Mouse (Mus musculus) liver, adult 2 months (tissue): ENCODE results near the gene Dock9. TPM values are rescaled to one million over a fixed set of nuclear protein-coding genes. Genes with fewer than 3 reads are reported as not detected.
A peak's percentile ranks its signal among the peaks of the same experiment; 100 is the strongest.

Experiments used
- DNase-seq: peaks from one replicate; pipeline ENCODE4 v3.0.0-alpha.2; 2011; ENCODE audit warnings: low read depth, low spot score; ENCODE audit errors: extremely low read depth
- H3K27ac ChIP-seq: fragments of 200-500 bp; replicated peaks from 2 replicates; pipeline ENCODE4 v1.5.1; 2012; ENCODE audit warnings: low read depth, mild to moderate bottlenecking, control low read depth, inconsistent platforms, low read length; ENCODE audit not compliant: insufficient read depth
- H3K27me3 ChIP-seq: fragments of 200-500 bp; 2 replicates; pipeline ENCODE4 v1.6.1; 2012; ENCODE audit warnings: mild to moderate bottlenecking, moderate library complexity, low read length, inconsistent platforms; ENCODE audit not compliant: control insufficient read depth, insufficient read depth
- H3K36me3 ChIP-seq: fragments of 200-500 bp; 2 replicates; pipeline ENCODE4 v1.6.1; 2012; ENCODE audit warnings: low read length, inconsistent platforms; ENCODE audit not compliant: control insufficient read depth, insufficient read depth
- H3K4me1 ChIP-seq: fragments of 200-500 bp; 2 replicates; pipeline ENCODE4 v1.6.1; 2011; ENCODE audit warnings: low read length; ENCODE audit not compliant: control insufficient read depth, insufficient read depth
- H3K4me3 ChIP-seq: fragments of 200-500 bp; 2 replicates; pipeline ENCODE4 v1.5.1; 2011; ENCODE audit warnings: low read depth, mild to moderate bottlenecking, control low read depth, low read length, moderate library complexity; ENCODE audit not compliant: insufficient read depth
- H3K79me2 ChIP-seq: fragments of 200-500 bp; 2 replicates; pipeline ENCODE4 v1.6.1; 2012; ENCODE audit warnings: inconsistent platforms, mild to moderate bottlenecking, low read length, moderate library complexity; ENCODE audit not compliant: control insufficient read depth, insufficient read depth
- H3K9ac ChIP-seq: fragments of 200-500 bp; 2 replicates; pipeline ENCODE4 v1.6.1; 2012; ENCODE audit warnings: low read depth, mild to moderate bottlenecking, control low read depth, inconsistent platforms, low read length
- CTCF ChIP-seq: fragments of 200-500 bp; IDR thresholded peaks from 2 replicates; pipeline ENCODE4 v1.5.1; 2011; ENCODE audit warnings: low read depth, low read length, control low read depth
- POLR2A ChIP-seq: fragments of 200-500 bp; IDR thresholded peaks from 2 replicates; pipeline ENCODE4 v1.6.1; 2011; ENCODE audit warnings: low read length, control low read depth; ENCODE audit not compliant: insufficient read depth; ENCODE audit errors: extremely low read depth
- WGBS: fragments of 180-500 bp; shearing (Covaris S2); methylation state at CpG from one replicate; pipeline ENCODE4 v1.1.7; 2018; 5-methylcytosine and 5-hydroxymethylcytosine counted together
- polyA plus RNA-seq: library from polyadenylated mRNA; depleted of rRNA; stranded (reverse); fragments of >200 nt; gene quantifications from 2 replicates; pipeline ENCODE4 v1.2.3, GENCODE M21; 2012
- total RNA-seq: library from RNA; depleted of rRNA; stranded (reverse); fragments of >200 nt; gene quantifications from 2 replicates; pipeline ENCODE4 v1.2.3, GENCODE M21; 2014

Gene Dock9
- total and polyA plus RNA-seq, 2 experiments: 3.8 to 11.4 TPM

- Histone ChIP-seq H3K27me3 (no peaks in the 10 kb centered on the region), H3K4me3 (no peak overlapping the region), H3K9ac (no peak overlapping the region), H3K4me1 (0 out of 2 replicates have a peak, but pooled peaks cover under 1% of the 10 kb centered on the region), H3K27ac (no peak overlapping the region), H3K36me3 (no peaks in the 10 kb centered on the region), H3K79me2 (0 out of 2 replicates have a peak, but pooled peaks cover 2% of the 10 kb centered on the region)
- WGBS: 74% methylated on average over 1 of the region's 1 CpGs
- DNase-seq: no peak
- TF ChIP-seq CTCF: no peak
- no peak for TF ChIP-seq POLR2A
Measured at GRCm38 (mm10) chr14:121700013-121700412, 97.6 kb downstream of the Dock9 start.

- Histone ChIP-seq H3K36me3 (no peaks in the 10 kb centered on the region), H3K4me1 (0 out of 2 replicates have a peak, but pooled peaks cover 2% of the 10 kb centered on the region), H3K79me2 (0 out of 2 replicates have a peak, but pooled peaks cover 2% of the 10 kb centered on the region), H3K27ac (0 out of 2 replicates have a peak overlapping the region, but pooled peaks have one; percentile 27), H3K4me3 (no peak overlapping the region), H3K9ac (no peak overlapping the region), H3K27me3 (no peaks in the 10 kb centered on the region)
- WGBS: 51% methylated on average over 7 of the region's 7 CpGs
- TF ChIP-seq CTCF (no peak), POLR2A (no peak)
- no peak for DNase-seq
Measured at GRCm38 (mm10) chr14:121698620-121698950, 99.1 kb downstream of the Dock9 start.

- Histone ChIP-seq H3K4me1 (0 out of 2 replicates have a peak, but pooled peaks cover 2% of the 10 kb centered on the region), H3K4me3 (peak overlapping the region; percentile 39), H3K36me3 (no peaks in the 10 kb centered on the region), H3K27ac (0 out of 2 replicates have a peak overlapping the region, but pooled peaks have one; percentile 10), H3K79me2 (0 out of 2 replicates have a peak, but pooled peaks cover 2% of the 10 kb centered on the region), H3K9ac (peak overlapping the region; percentile 8; the same call in 1 of the 2 replicates), H3K27me3 (no peaks in the 10 kb centered on the region)
- DNase-seq: no peak
- no peak for TF ChIP-seq CTCF
- no peak for TF ChIP-seq POLR2A
- WGBS: 53% methylated on average over 23 of the region's 23 CpGs
Measured at GRCm38 (mm10) chr14:121697709-121698619, 99.7 kb downstream of the Dock9 start.

- 69% methylated on average over 9 of the region's 9 CpGs for WGBS
Measured at GRCm38 (mm10) chr14:121697143-121697680, 100.4 kb downstream of the Dock9 start.

GRCm38 (mm10) chr14:121696429-121697118 is 101.1 kb downstream of the Dock9 start:
- no peak for TF ChIP-seq CTCF
- no peak for TF ChIP-seq POLR2A
- H3K4me3 ChIP-seq: no peak overlapping the region
- WGBS: 65% methylated on average over 8 of the region's 8 CpGs

More at GRCm38 (mm10) chr14:121697143-121697680, 100.4 kb downstream of the Dock9 start:
- Histone ChIP-seq H3K9ac (no peak overlapping the region), H3K4me3 (no peak overlapping the region), H3K36me3 (no peaks in the 10 kb centered on the region), H3K27me3 (no peaks in the 10 kb centered on the region), H3K27ac (no peak overlapping the region), H3K79me2 (0 out of 2 replicates have a peak, but pooled peaks cover 2% of the 10 kb centered on the region), H3K4me1 (0 out of 2 replicates have a peak, but pooled peaks cover 2% of the 10 kb centered on the region)
- no peak for DNase-seq
- no peak for TF ChIP-seq CTCF
- TF ChIP-seq POLR2A: no peak

More at GRCm38 (mm10) chr14:121696429-121697118, 101.1 kb downstream of the Dock9 start:
- no peak for DNase-seq
- H3K79me2 ChIP-seq: 0 out of 2 replicates have a peak, but pooled peaks cover 2% of the 10 kb centered on the region
- H3K36me3 ChIP-seq: no peaks in the 10 kb centered on the region
- H3K4me1 ChIP-seq: 0 out of 2 replicates have a peak, but pooled peaks cover 2% of the 10 kb centered on the region
- no peaks in the 10 kb centered on the region for H3K27me3 ChIP-seq
- no peak overlapping the region for H3K9ac ChIP-seq
- H3K27ac ChIP-seq: no peak overlapping the region
